Mouse (Mus musculus) midbrain, embryonic 15.5 days (tissue): Measurements from ENCODE around the gene Mapk9. TPM values are rescaled to one million over a fixed set of nuclear protein-coding genes. Genes with fewer than 3 reads are reported as not detected.

Source experiments
- ATAC-seq: fragments of 200-750 bp; cut with Nextera tagmentation; replicated peaks from 2 replicates; pipeline ENCODE4 v1.8.0; 2017; ENCODE audit warnings: moderate TSS enrichment
- H3K27ac ChIP-seq: fragments of 300-500 bp; sonication (generic); 2 replicates; pipeline ENCODE4 v1.5.1; 2015; ENCODE audit warnings: mild to moderate bottlenecking, inconsistent platforms
- H3K27me3 ChIP-seq: fragments of 300-500 bp; sonication (generic); replicated peaks from 2 replicates; pipeline ENCODE4 v1.6.1; 2015; ENCODE audit warnings: inconsistent platforms
- H3K36me3 ChIP-seq: fragments of 300-500 bp; sonication (generic); replicated peaks from 2 replicates; pipeline ENCODE4 v1.6.1; 2015; ENCODE audit warnings: inconsistent platforms
- H3K4me1 ChIP-seq: fragments of 300-500 bp; sonication (generic); 2 replicates; pipeline ENCODE4 v1.6.1; 2015; ENCODE audit warnings: inconsistent platforms
- H3K4me2 ChIP-seq: fragments of 300-500 bp; sonication (generic); 2 replicates; pipeline ENCODE4 v1.6.1; 2015; ENCODE audit warnings: inconsistent platforms, mild to moderate bottlenecking, moderate library complexity
- H3K4me3 ChIP-seq: fragments of 300-500 bp; sonication (generic); 2 replicates; pipeline ENCODE4 v1.5.1; 2015; ENCODE audit warnings: mild to moderate bottlenecking, inconsistent platforms
- H3K9ac ChIP-seq: fragments of 300-500 bp; sonication (generic); 2 replicates; pipeline ENCODE4 v1.6.1; 2015; ENCODE audit warnings: mild to moderate bottlenecking, inconsistent platforms
- H3K9me3 ChIP-seq: fragments of 300-500 bp; sonication (generic); 2 replicates; pipeline ENCODE4 v1.6.1; 2016; ENCODE audit warnings: inconsistent platforms
- WGBS: fragments of 180-500 bp; shearing (Covaris S2); methylation state at CpG from one replicate; pipeline ENCODE4 v1.1.7; 2015; ENCODE audit warnings: mixed read lengths; 5-methylcytosine and 5-hydroxymethylcytosine counted together
- polyA plus RNA-seq: library from polyadenylated mRNA; unstranded; fragments of >200 nt; fragmentation: Nextera tagmentation; extraction: Ambion mirVana; gene quantifications from 2 replicates; pipeline ENCODE4 v1.2.1, GENCODE M21; 2015

Gene Mapk9
- polyA plus RNA-seq, 1 experiment from 2014 or later = 68.7 TPM

DNA sequence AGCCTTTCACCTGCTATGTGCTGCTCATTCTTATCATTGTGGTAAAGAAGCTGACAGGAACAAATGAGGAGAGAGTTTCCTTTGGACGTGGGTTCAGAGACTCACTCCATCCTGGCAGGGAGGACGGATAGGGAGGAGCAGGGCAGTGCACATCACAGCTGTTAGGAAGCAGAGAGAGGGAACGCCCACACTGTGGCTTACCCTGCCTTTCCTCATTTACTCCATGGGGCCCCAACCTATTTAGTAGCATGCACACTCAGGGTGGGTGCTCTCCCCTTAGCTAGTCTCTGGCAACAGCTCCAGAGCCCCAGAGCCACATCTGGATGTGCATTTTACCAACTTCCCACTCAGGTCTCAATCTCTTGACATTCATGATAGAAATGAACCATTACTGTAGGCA lies 3.8 kb upstream of the Mapk9 start:
- Histone ChIP-seq H3K4me3 (no peak overlapping the region), H3K4me1 (peaks cover 19% of the 10 kb centered on the region), H3K27me3 (no peaks in the 10 kb centered on the region), H3K27ac (no peak overlapping the region), H3K9me3 (no peaks in the 10 kb centered on the region), H3K9ac (no peak overlapping the region), H3K4me2 (no peak overlapping the region), H3K36me3 (no peaks in the 10 kb centered on the region)
- WGBS = 53% methylated on average over 3 of the region's 3 CpGs
- ATAC-seq = no peak

DNA sequence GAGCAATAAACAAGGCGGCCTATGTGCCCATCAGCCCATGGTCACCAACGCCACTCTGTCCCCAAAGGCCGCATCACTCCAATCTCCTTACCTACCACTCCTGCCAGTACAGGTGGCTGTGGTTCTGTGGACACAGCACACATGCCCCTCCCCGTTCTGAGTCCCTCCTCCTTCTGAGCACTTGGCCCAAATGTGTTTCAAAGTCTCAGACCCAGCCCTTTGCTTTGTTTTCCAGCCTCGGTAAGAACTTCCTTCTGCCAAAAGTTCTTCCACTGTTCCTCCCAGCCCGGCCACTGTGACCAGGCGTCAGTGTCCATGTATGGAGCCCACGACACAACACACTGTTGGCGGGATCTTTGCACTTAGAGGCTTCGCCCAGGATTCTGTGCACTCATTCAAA lies 2.2 kb upstream of the Mapk9 start:
- Histone ChIP-seq H3K36me3 (no peaks in the 10 kb centered on the region), H3K4me1 (peaks cover 26% of the 10 kb centered on the region), H3K9ac (no peak overlapping the region), H3K4me2 (no peak overlapping the region), H3K27ac (no peak overlapping the region), H3K4me3 (no peak overlapping the region), H3K27me3 (no peaks in the 10 kb centered on the region), H3K9me3 (no peaks in the 10 kb centered on the region)
- 93% methylated on average over 10 of the region's 10 CpGs for WGBS
- ATAC-seq = no peak

DNA sequence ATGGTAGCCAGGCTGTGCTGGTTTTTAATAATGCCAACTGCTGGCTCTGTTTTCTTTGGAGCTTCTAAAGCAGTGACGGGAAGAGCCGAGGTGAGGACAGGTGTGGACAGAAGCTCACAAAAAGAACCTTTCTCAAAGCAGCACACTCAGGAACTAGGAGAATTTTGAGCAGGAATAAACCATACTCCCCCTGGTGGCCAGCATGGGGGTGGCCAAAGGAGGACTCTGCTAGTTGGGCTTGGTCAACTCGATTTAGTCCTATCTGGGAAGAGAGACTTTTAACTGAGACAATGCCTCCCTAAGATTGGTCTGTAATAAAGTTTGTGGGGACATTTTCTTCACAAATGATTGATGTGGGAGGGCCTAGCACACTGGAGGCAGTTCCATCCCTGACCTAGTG lies 1.6 kb upstream of the Mapk9 start:
- Histone ChIP-seq H3K9ac (no peak overlapping the region), H3K27ac (no peak overlapping the region), H3K4me1 (peaks cover 26% of the 10 kb centered on the region), H3K27me3 (no peaks in the 10 kb centered on the region), H3K9me3 (no peaks in the 10 kb centered on the region), H3K4me2 (no peak overlapping the region; the same call in 1 of the 2 replicates), H3K4me3 (no peak overlapping the region), H3K36me3 (0 out of 2 replicates have a peak, but pooled peaks cover 3% of the 10 kb centered on the region)
- 56% methylated on average over 3 of the region's 3 CpGs for WGBS
- ATAC-seq = no peak

DNA sequence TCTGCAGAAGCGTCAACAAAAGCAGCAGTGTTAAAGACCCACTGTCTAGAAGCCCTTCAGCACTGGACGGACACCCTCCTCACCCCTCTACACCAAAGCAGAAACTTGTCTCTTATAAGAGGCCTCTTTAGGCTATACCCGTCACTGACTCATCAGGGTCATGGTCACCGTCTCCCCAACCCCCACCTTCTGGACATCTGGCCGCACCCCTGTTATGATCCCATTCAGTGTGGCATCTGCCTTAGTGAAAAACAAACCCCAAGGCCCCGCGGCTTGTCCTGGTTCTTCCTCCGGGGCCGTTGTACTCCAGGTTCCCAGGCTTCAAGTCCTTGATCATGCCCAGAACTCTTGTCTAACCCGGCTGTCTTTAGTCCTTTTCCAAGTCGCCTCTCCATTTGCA lies 593 bp upstream of the Mapk9 start:
- H3K9me3 ChIP-seq = no peaks in the 10 kb centered on the region
- H3K36me3 ChIP-seq = 0 out of 2 replicates have a peak, but pooled peaks cover 7% of the 10 kb centered on the region
- 37% methylated on average over 11 of the region's 11 CpGs for WGBS
- peak overlapping the region; percentile 88 for H3K27ac ChIP-seq
- peak overlapping the region; percentile 56 for H3K9ac ChIP-seq
- H3K27me3 ChIP-seq = no peaks in the 10 kb centered on the region
- H3K4me1 ChIP-seq = peaks cover 26% of the 10 kb centered on the region
- peak overlapping the region; percentile 75 for H3K4me2 ChIP-seq
- ATAC-seq = peak; percentile 18
- H3K4me3 ChIP-seq = peak overlapping the region; percentile 83

DNA sequence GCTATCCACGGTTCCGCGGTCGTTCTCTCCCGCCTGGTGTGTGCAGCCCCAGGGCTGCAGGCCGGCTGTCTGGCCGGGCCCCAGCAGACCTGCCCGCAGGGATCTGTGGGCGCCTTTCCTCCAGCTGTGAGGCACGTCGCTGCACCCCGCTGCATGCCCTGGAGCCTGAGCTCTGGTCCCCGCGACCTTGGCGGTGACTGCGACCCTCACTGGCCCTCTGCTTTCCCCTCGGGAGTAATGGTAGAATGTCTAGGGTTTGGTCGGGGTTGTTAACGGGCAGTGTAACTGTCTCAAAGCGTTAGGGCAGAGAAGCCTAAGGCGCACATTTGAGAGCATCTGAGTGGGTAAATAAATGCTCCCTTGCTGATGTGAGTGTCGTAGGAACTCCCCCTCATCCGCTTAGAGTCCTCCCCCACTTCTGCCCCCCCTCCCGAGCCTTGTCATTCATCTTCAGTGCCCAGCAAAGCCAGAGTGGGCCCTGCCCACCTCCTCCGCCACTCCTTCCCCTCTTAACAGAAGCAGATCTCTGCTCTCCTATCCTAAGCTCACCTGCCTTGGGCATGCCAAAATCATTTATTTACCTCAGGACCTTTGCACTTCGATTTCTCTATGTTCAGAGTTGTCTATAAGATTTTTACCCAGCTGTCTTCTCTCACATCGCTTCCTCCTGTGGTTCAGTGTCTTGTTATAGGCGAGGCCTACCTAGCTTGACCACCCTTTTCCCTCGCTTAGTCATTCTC lies 690 bp downstream of the Mapk9 start:
- Histone ChIP-seq H3K36me3 (0 out of 2 replicates have a peak, but pooled peaks cover 7% of the 10 kb centered on the region), H3K4me2 (peak overlapping the region; percentile 75), H3K27ac (peak overlapping the region; percentile 88), H3K4me1 (peaks cover 26% of the 10 kb centered on the region), H3K27me3 (no peaks in the 10 kb centered on the region), H3K4me3 (peak overlapping the region; percentile 83), H3K9ac (peak overlapping the region; percentile 89), H3K9me3 (no peaks in the 10 kb centered on the region)
- 7% methylated on average over 29 of the region's 29 CpGs for WGBS
- peak; percentile 8 for ATAC-seq

DNA sequence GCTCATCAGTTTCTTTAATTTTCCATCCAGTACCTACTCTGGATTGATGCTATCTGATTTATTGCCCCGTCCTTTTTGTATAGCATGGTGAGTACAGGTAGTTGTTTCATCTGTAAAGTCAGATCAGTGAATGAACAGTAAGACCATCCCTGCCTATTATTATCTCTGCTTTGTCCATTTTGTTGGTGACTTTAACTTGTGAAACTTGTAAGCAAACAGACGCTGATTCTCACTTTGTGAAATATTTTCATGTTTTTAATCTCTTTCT lies 1.2 kb downstream of the Mapk9 start:
- Histone ChIP-seq H3K36me3 (0 out of 2 replicates have a peak, but pooled peaks cover 7% of the 10 kb centered on the region), H3K9ac (peak overlapping the region; percentile 89), H3K9me3 (no peaks in the 10 kb centered on the region), H3K4me3 (peak overlapping the region; percentile 83), H3K4me1 (peaks cover 26% of the 10 kb centered on the region), H3K27me3 (no peaks in the 10 kb centered on the region), H3K27ac (peak overlapping the region; percentile 88; the same call in 1 of the 2 replicates), H3K4me2 (peak overlapping the region; percentile 75)
- no peak for ATAC-seq
- WGBS = 69% methylated on average over 2 of the region's 2 CpGs

DNA sequence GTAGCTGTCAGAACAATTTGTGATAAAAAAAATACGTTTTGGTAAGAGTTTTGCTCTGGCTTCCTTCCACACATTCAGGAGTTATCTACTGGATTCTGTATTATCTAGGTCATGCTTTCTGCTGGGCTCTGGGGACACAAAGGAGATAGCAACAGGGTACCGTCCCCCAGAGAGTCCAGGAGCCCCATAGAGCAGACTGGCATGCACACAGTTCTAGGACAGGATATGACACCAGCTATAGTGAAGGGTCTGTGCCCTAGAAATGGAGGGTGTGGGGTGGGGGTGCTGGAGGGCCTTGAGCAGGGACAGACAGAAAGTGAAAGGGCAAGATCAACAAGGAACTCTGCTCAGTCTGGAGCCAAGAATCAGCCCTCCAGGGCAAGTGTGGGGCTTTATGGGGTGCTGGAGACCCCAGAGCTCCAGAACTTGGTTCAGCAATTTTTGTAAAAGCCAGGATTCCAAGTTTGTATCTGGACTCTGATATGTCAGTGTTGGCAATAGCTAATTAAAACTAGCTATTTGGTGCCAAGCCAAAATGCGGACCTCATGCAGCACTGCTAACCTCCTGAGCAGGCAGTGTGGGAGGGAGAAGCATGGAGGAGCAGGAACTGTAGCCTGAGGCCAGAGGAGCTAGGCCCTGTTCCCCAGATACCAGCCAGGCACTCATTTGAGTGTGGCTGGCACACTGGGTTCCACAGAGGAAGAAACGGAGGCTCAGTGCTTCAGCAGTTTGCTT lies 1.7 kb downstream of the Mapk9 start:
- Histone ChIP-seq H3K27ac (no peak overlapping the region), H3K9ac (no peak overlapping the region), H3K4me2 (peak overlapping the region; percentile 75), H3K36me3 (0 out of 2 replicates have a peak, but pooled peaks cover 7% of the 10 kb centered on the region), H3K9me3 (no peaks in the 10 kb centered on the region), H3K4me3 (peak overlapping the region; percentile 83), H3K4me1 (peaks cover 26% of the 10 kb centered on the region), H3K27me3 (no peaks in the 10 kb centered on the region)
- 59% methylated on average over 4 of the region's 4 CpGs for WGBS
- ATAC-seq = no peak

DNA sequence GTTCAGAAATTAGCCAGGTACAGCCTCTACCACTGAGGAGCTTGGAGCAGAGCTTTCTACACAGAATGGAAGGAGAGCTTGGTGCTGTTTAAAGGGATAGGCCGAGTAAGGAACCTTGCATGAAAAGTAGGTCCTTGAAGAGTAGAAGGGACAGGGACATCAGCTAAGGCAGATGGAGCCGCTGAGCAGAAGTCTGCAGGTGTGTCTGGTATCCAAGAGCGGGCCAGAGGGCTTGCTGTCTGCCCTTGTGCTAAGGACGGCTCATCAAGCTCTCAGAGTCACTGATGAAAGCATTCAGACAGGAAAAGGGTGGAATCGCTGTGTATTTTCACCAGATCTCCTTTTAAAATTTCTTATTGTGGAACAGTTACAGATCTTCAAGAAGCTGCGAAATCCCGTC lies 3.8 kb downstream of the Mapk9 start:
- Histone ChIP-seq H3K27me3 (no peaks in the 10 kb centered on the region), H3K9me3 (no peaks in the 10 kb centered on the region), H3K4me2 (no peak overlapping the region), H3K9ac (no peak overlapping the region), H3K36me3 (peaks cover 14% of the 10 kb centered on the region; the same call in 1 of the 2 replicates), H3K4me3 (no peak overlapping the region), H3K27ac (no peak overlapping the region), H3K4me1 (peaks cover 30% of the 10 kb centered on the region)
- WGBS = 89% methylated on average over 7 of the region's 7 CpGs
- ATAC-seq = no peak

DNA sequence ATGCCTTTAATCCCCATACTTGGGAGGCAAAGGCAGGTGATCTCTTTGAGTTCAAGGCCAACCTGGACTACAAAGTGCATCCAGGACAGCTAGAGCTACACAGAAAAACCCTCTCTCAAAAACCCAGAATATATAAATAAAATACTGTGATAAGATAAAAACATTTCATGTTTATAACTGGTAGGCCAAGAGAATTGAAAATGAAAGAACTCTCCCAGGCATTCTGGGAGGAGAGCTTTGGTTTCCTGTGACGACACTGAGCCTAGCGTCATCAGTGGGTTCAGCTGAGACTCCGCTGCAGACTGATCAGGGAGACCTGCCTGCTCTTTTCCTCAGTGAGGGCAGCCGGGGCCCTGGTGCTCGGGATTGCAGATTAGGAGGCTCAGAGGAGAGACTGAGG lies 8.6 kb downstream of the Mapk9 start:
- Histone ChIP-seq H3K4me1 (peaks cover 5% of the 10 kb centered on the region; the same call in 1 of the 2 replicates), H3K9ac (no peak overlapping the region), H3K9me3 (no peaks in the 10 kb centered on the region), H3K36me3 (peaks cover 16% of the 10 kb centered on the region; the same call in 1 of the 2 replicates), H3K4me3 (no peak overlapping the region), H3K27ac (no peak overlapping the region), H3K4me2 (no peak overlapping the region), H3K27me3 (no peaks in the 10 kb centered on the region)
- 68% methylated on average over 5 of the region's 5 CpGs for WGBS
- ATAC-seq = no peak

DNA sequence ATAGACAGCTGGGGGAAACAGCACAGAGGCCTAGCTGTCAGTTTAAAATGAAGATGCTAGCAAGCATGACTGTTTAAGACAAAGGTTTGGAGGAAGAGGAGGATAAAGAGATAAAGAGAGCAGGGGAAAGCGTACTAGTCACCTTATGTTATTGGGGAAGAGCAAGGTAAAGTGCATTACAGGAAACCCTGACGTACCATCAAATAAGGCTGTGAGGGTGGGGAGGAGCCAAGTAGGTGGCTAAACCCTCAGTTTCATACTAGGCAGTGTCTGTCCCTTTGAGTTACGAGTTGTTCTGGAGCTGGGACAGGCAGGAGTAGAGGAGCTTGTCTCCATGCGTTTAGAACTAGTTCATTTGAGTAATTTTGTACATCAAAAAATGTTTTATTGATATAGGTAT lies 14.6 kb downstream of the Mapk9 start:
- 88% methylated on average over 4 of the region's 4 CpGs for WGBS
- Histone ChIP-seq H3K9ac (no peak overlapping the region), H3K4me1 (no peaks in the 10 kb centered on the region), H3K27ac (no peak overlapping the region), H3K36me3 (0 out of 2 replicates have a peak, but pooled peaks cover 10% of the 10 kb centered on the region), H3K9me3 (no peaks in the 10 kb centered on the region), H3K4me3 (no peak overlapping the region), H3K4me2 (no peak overlapping the region), H3K27me3 (no peaks in the 10 kb centered on the region)
- ATAC-seq = no peak

DNA sequence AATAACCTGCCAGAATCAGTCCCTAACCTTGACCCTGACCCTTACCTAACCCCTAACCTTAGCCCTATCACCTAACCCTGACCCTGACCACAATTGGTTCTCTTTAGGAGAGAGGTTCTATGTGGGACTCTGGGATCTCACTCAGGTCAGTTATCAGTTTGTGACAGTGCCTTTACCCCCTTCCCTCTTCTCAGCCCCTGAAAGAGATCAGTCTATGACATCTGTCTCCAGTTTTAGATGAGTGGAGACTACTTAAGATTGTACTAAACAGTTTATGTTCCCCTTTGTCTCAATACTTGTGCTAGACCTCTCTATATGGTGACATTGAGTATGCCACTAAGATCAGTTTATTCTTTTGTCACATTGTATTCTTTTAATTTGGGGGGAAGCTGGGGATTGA lies 17.4 kb downstream of the Mapk9 start:
- Histone ChIP-seq H3K4me2 (no peak overlapping the region), H3K36me3 (peaks cover 17% of the 10 kb centered on the region; the same call in 1 of the 2 replicates), H3K4me3 (no peak overlapping the region), H3K27ac (no peak overlapping the region), H3K27me3 (no peaks in the 10 kb centered on the region), H3K9ac (no peak overlapping the region), H3K9me3 (no peaks in the 10 kb centered on the region), H3K4me1 (no peaks in the 10 kb centered on the region)
- no peak for ATAC-seq

DNA sequence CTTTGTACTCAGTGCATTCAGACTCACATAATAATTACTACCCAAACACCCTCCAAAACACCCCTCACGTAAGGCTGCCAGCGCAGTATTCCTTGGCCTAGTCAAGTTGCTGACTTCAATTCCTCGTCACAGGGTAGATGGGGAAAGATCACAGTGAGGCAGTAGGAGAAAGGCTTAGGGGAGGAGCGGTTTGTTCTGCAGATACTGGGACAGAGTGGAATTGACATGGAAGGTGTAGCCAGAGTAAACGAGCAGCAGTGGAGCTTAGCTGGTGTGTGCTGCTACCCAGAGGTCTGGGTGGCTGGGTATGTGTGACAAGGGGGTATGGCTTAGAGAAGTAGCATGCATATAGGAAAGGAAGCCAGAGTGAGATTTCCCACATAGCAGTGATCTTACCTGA lies 20.8 kb downstream of the Mapk9 start:
- H3K4me3 ChIP-seq = no peak overlapping the region
- H3K36me3 ChIP-seq = peaks cover 23% of the 10 kb centered on the region; the same call in 1 of the 2 replicates
- no peak overlapping the region for H3K4me2 ChIP-seq
- no peak overlapping the region for H3K9ac ChIP-seq
- 90% methylated on average over 5 of the region's 5 CpGs for WGBS
- no peaks in the 10 kb centered on the region for H3K9me3 ChIP-seq
- ATAC-seq = no peak
- H3K27me3 ChIP-seq = no peaks in the 10 kb centered on the region
- no peak overlapping the region for H3K27ac ChIP-seq
- H3K4me1 ChIP-seq = no peaks in the 10 kb centered on the region

DNA sequence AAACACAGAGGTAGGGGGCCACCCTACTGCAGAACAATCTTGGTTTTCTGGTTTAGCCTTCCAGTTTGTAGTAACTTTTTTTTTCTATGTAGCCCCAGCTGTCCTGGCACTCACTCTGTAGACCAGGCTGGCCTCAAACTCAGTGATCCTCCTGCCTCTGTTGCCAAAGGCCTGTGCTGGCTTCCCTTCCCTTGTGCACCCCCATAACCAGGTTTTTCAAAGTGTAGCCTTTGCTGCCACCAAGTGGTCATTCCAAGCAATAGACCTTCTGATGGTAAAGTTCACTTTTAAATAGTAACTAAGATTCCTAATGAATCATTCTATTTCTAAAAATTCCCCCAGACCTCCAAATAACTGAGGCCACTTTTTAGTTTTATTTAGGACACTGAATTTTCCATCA lies 23.2 kb downstream of the Mapk9 start:
- H3K9me3 ChIP-seq = no peaks in the 10 kb centered on the region
- peaks cover 35% of the 10 kb centered on the region; the same call in 1 of the 2 replicates for H3K36me3 ChIP-seq
- H3K27me3 ChIP-seq = no peaks in the 10 kb centered on the region
- no peak overlapping the region for H3K4me3 ChIP-seq
- peak; percentile 65 for ATAC-seq
- H3K9ac ChIP-seq = no peak overlapping the region
- no peak overlapping the region for H3K4me2 ChIP-seq
- H3K27ac ChIP-seq = no peak overlapping the region
- no peaks in the 10 kb centered on the region for H3K4me1 ChIP-seq
